17 mouse cellular contexts compared by ENCODE assay signal in the genomic region with DNA sequence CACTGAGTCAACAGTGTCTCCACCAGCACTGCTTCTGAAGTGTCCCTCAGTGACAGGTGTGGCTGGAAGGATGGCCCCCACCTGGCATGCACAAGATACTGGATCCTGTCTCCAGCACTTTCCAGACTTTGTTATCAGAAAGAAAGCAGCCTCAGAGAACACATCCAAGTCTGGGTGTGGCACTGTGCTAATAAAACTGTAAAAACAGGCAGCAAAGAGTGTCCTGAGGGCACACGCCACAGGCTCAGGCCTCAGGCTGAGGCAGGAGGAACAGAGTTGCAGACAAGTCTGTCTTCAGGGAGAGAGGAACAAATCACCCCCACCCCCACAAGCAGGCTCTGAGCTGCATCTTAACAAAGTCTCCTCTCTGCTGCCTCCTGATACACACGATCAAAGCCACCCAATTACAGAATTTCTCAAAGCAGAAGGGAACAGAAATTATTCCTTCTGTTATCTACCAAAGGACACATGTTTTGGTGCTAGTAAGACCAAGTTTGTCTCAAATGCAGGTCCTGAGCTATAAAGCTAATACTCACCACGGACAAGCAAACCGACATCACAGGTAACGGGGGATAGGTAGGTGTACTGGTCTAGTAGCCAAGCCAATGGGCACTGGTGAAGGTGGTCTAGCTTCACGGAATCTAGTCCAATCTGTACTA. TPM values are rescaled to one million over a fixed set of nuclear protein-coding genes. Genes with fewer than 3 reads are reported as not detected.
A peak's percentile ranks its signal among the peaks of the same experiment; 100 is the strongest.
DNase-seq lines count a peak whose midpoint lies in the region; ATAC-seq and TF ChIP-seq lines count a peak whose summit lies in the region.
"Had no signal": no experiment of that assay in that cellular context is flagged by ENCODE, and none has a peak within 500 bp of the region (broad histone marks: within the 10 kb centered on the region; RNA-seq: fewer than 3 reads in every experiment).

No protein-coding gene starts in this region.

- 91% methylated on average over 6 of the region's 6 CpGs for WGBS in kidney, embryonic 15.5 days
- 59% methylated on average over 6 of the region's 6 CpGs for WGBS in liver, postnatal 0 days (ENCODE audit: insufficient replicate concordance)

- no peaks in the 10 kb centered on the region for H3K27me3 ChIP-seq in kidney, embryonic 15.5 days
- no peaks in the 10 kb centered on the region for H3K27me3 ChIP-seq in liver, postnatal 0 days (ENCODE audit: insufficient read depth, low read length)
- H3K27me3 ChIP-seq: forebrain, embryonic 12.5 days; heart, embryonic 15.5 days; limb, embryonic 12.5 days; Patski had no signal

- ATAC-seq in kidney, embryonic 15.5 days (replicated peaks; ENCODE audit: low FRiP score), result peak; percentile 66; the same call in 1 of the 2 replicates
- peak; percentile 90 for ATAC-seq in erythroid progenitor cell, adult 5-6 weeks (replicated peaks; ENCODE audit: low FRiP score, poor library complexity, severe bottlenecking)
- peak; percentile 96 for ATAC-seq in liver, postnatal 0 days
- no peak for ATAC-seq in activated CD4-positive, CD25-positive, alpha-beta regulatory T cell, adult 4 months
- ATAC-seq: Patski had no signal

- peak; percentile 18; the same call in 1 of the 2 replicates for TF ChIP-seq CTCF in liver, postnatal 0 days (IDR thresholded peaks at IDR 0.05; ENCODE audit: low read depth)

- peaks cover 99% of the 10 kb centered on the region for H3K36me3 ChIP-seq in kidney, embryonic 15.5 days
- peaks cover 99% of the 10 kb centered on the region for H3K36me3 ChIP-seq in liver, postnatal 0 days (replicated peaks; ENCODE audit: insufficient read depth, low read length)

- no peak overlapping the region for H3K27ac ChIP-seq in kidney, embryonic 15.5 days
- H3K27ac ChIP-seq in liver, postnatal 0 days (ENCODE audit: low read depth), result peak overlapping the region; percentile 93
- H3K27ac ChIP-seq: forebrain, embryonic 12.5 days; heart, embryonic 15.5 days; layer of hippocampus, adult 2 months; limb, embryonic 12.5 days had no signal

- no peak overlapping the region for H3K4me3 ChIP-seq in kidney, embryonic 15.5 days (replicated peaks)
- H3K4me3 ChIP-seq in liver, postnatal 0 days (ENCODE audit: low read depth, low read length), result no peak overlapping the region
- H3K4me3 ChIP-seq: forebrain, embryonic 12.5 days; heart, embryonic 15.5 days; layer of hippocampus, adult 2 months; limb, embryonic 12.5 days had no signal

- no peak overlapping the region for H3K9ac ChIP-seq in kidney, embryonic 15.5 days
- H3K9ac ChIP-seq in liver, postnatal 0 days (replicated peaks), result peak overlapping the region; percentile 33
- H3K9ac ChIP-seq: forebrain, embryonic 12.5 days; heart, embryonic 15.5 days; limb, embryonic 12.5 days had no signal

- H3K4me2 ChIP-seq in kidney, embryonic 15.5 days, result no peak overlapping the region
- H3K4me2 ChIP-seq in liver, postnatal 0 days (ENCODE audit: low read depth, low read length), result peak overlapping the region; percentile 53
- H3K4me2 ChIP-seq: forebrain, embryonic 12.5 days; heart, embryonic 15.5 days; limb, embryonic 12.5 days had no signal

- H3K9me3 ChIP-seq in kidney, embryonic 15.5 days (replicated peaks), result no peaks in the 10 kb centered on the region
- no peaks in the 10 kb centered on the region for H3K9me3 ChIP-seq in liver, postnatal 0 days (ENCODE audit: low read length)
- H3K9me3 ChIP-seq: forebrain, embryonic 12.5 days; heart, embryonic 15.5 days; limb, embryonic 12.5 days had no signal

- TF ChIP-seq EP300 in liver, postnatal 0 days (IDR thresholded peaks at IDR 0.05; ENCODE audit: low read depth), result peak; percentile 96

- no peaks in the 10 kb centered on the region for H3K4me1 ChIP-seq in kidney, embryonic 15.5 days
- peaks cover 19% of the 10 kb centered on the region for H3K4me1 ChIP-seq in liver, postnatal 0 days (ENCODE audit: insufficient read depth)
- H3K4me1 ChIP-seq: forebrain, embryonic 12.5 days; heart, embryonic 15.5 days; limb, embryonic 12.5 days had no signal

- DNase-seq in kidney, adult 8-10 months, result no peak
- DNase-seq in liver, postnatal 0 days, result peak; percentile 60
- peak; percentile 9 for DNase-seq in yolk sac, embryonic 10.5 days (ENCODE audit: low spot score)
- DNase-seq in cerebellum, adult 18-20 months, result no peak
- DNase-seq in thymus, adult 18-20 months, result no peak
- DNase-seq: cerebellum, postnatal 36 days; kidney, adult 18-20 months had no signal

RNA-seq across cellular contexts. Expression of a gene that starts 13.9 kb away (rescaled TPM):
- not detected in 2 replicates for polyA plus RNA-seq in kidney, embryonic 15.5 days (2015; fragmentation: Nextera tagmentation; extraction: Ambion mirVana)
- not detected in 2 replicates for total RNA-seq in erythroid progenitor cell, adult 5-6 weeks (2015; ENCODE audit: low replicate concordance)
- total RNA-seq in erythroid progenitor cell, adult 5-6 weeks (2017; ENCODE audit: low replicate concordance), result 217 and 577 TPM in 2 replicates
- polyA plus RNA-seq in liver, postnatal 0 days (2015; fragmentation: Nextera tagmentation; extraction: Ambion mirVana), result not detected in 2 replicates
- not detected for polyA plus RNA-seq in activated CD4-positive, CD25-positive, alpha-beta regulatory T cell, adult 4 months (2017; shearing (Covaris generic))
- total RNA-seq: gastrocnemius, adult 18-20 months; layer of hippocampus, adult 2 months had no signal
- polyA plus RNA-seq: C2C12; forebrain, embryonic 12.5 days; heart, embryonic 15.5 days; limb, embryonic 12.5 days had no signal

RNA-seq across cellular contexts. Expression of a gene that starts 26.3 kb away (rescaled TPM):
- polyA plus RNA-seq in kidney, embryonic 15.5 days (2015; fragmentation: Nextera tagmentation; extraction: Ambion mirVana), result 128 and 134 TPM in 2 replicates
- 543 and 663 TPM in 2 replicates for total RNA-seq in erythroid progenitor cell, adult 5-6 weeks (2015; ENCODE audit: low replicate concordance)
- 331 and 419 TPM in 2 replicates for total RNA-seq in erythroid progenitor cell, adult 5-6 weeks (2017; ENCODE audit: low replicate concordance)
- 135 and 137 TPM in 2 replicates for polyA plus RNA-seq in liver, postnatal 0 days (2015; fragmentation: Nextera tagmentation; extraction: Ambion mirVana)
- polyA plus RNA-seq in activated CD4-positive, CD25-positive, alpha-beta regulatory T cell, adult 4 months (2017; shearing (Covaris generic)), result 10 to 100 TPM; 40.9 to 53.5 TPM

RNA-seq across cellular contexts. Expression of a gene that starts 27.0 kb away (rescaled TPM):
- polyA plus RNA-seq in kidney, embryonic 15.5 days (2015; fragmentation: Nextera tagmentation; extraction: Ambion mirVana), result 48.1 and 48.9 TPM in 2 replicates
- total RNA-seq in erythroid progenitor cell, adult 5-6 weeks (2015; ENCODE audit: low replicate concordance), result 459 and 492 TPM in 2 replicates
- total RNA-seq in erythroid progenitor cell, adult 5-6 weeks (2017; ENCODE audit: low replicate concordance), result 561 and 620 TPM in 2 replicates
- 33.8 and 37.6 TPM in 2 replicates for polyA plus RNA-seq in liver, postnatal 0 days (2015; fragmentation: Nextera tagmentation; extraction: Ambion mirVana)
- polyA plus RNA-seq in activated CD4-positive, CD25-positive, alpha-beta regulatory T cell, adult 4 months (2017; shearing (Covaris generic)), result 10 to 100 TPM; 62.4 to 64.7 TPM

RNA-seq across cellular contexts. Expression of a gene that starts 49.4 kb away (rescaled TPM):
- not detected in 2 replicates for polyA plus RNA-seq in kidney, embryonic 15.5 days (2015; fragmentation: Nextera tagmentation; extraction: Ambion mirVana)
- 2.9 and 3.2 TPM in 2 replicates for total RNA-seq in erythroid progenitor cell, adult 5-6 weeks (2015; ENCODE audit: low replicate concordance)
- total RNA-seq in erythroid progenitor cell, adult 5-6 weeks (2017; ENCODE audit: low replicate concordance), result 0.13 TPM in 1 of 2 replicates, not detected in the other
- polyA plus RNA-seq in liver, postnatal 0 days (2015; fragmentation: Nextera tagmentation; extraction: Ambion mirVana), result not detected in 2 replicates
- not detected for polyA plus RNA-seq in activated CD4-positive, CD25-positive, alpha-beta regulatory T cell, adult 4 months (2017; shearing (Covaris generic))
- total RNA-seq: gastrocnemius, adult 18-20 months had no signal

Comparison
In these comparisons a context has a peak if more than half of its experiments do, and no peak if none do; other contexts are left out.
1. DNase-seq: peak in liver, postnatal 0 days (single experiment) and yolk sac, embryonic 10.5 days (single experiment); none in kidney, adult 8-10 months (0 of 2), cerebellum, adult 18-20 months (0 of 2) and thymus, adult 18-20 months (0 of 2).